Mouse (Mus musculus): ENCODE measurements around the gene Cited1. TPM values are rescaled to one million over a fixed set of nuclear protein-coding genes. Genes with fewer than 3 reads are reported as not detected.

The Cited1 gene
- polyA plus RNA-seq (2014; fragmentation: Nextera tagmentation; extraction: Ambion mirVana) = 913 and 967 TPM in 2 replicates

- H3K4me1 ChIP-seq (ENCODE audit: control insufficient read depth, insufficient read depth, low read length) = no peaks in the 10 kb centered on the region
- peaks cover 46% of the 10 kb centered on the region for H3K27me3 ChIP-seq (ENCODE audit: control insufficient read depth, insufficient read depth, low read length)
- H3K4me2 ChIP-seq = peak within 1 kb of the TSS; percentile 69
- H3K27ac ChIP-seq (ENCODE audit: low read depth, low read length) = peak within 1 kb of the TSS; percentile 68
- H3K4me3 ChIP-seq (ENCODE audit: low read depth, low read length) = peak within 1 kb of the TSS; percentile 59
- 12% methylated on average over 44 of the region's 44 CpGs for WGBS (ENCODE audit: insufficient replicate concordance)
- peak within 1 kb of the TSS; percentile 76 for H3K9ac ChIP-seq (ENCODE audit: low read depth, low read length)
- H3K36me3 ChIP-seq (ENCODE audit: control insufficient read depth, insufficient read depth, low read length) = no peaks in the 10 kb centered on the region
- H3K9me3 ChIP-seq (replicated peaks; ENCODE audit: control insufficient read depth, low read length) = no peaks in the 10 kb centered on the region
- peak; percentile 80 for ATAC-seq (replicated peaks; ENCODE audit: insufficient number of reproducible peaks, low FRiP score, low TSS enrichment)
These were observed at the start of gene Cited1 for GRCm38 (mm10) chrX:102251937-102252860. TSS of gene Cited1 (minus strand) at chrX:102252181.

DNA sequence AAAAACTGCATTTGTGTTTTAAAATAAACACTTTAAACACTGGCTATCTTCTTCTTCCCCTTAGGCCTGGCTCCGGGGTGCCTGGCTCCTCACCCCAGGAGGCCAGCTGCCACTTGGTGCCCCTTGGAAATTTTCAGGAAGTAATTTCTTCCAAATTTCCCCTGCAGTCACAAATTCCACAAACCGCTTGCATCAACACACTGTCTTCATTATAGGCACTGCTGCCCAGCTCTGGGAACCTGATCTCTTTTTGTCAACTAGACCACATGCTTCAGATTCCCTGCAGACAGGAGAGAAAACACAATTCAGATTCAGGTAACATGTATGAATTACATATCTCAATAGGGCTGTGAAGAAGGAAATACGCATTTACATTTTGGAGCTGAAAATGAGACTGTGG, 32.9 kb upstream of the Cited1 start:
- H3K27me3 ChIP-seq (ENCODE audit: control insufficient read depth, insufficient read depth, low read length) = peaks cover 2% of the 10 kb centered on the region; the same call in 1 of the 2 replicates
- H3K4me2 ChIP-seq = no peak overlapping the region
- H3K27ac ChIP-seq (ENCODE audit: low read depth, low read length) = no peak overlapping the region
- H3K4me1 ChIP-seq (ENCODE audit: control insufficient read depth, insufficient read depth, low read length) = 0 out of 2 replicates have a peak, but pooled peaks cover 3% of the 10 kb centered on the region
- ATAC-seq (replicated peaks; ENCODE audit: insufficient number of reproducible peaks, low FRiP score, low TSS enrichment) = no peak
- no peak overlapping the region for H3K4me3 ChIP-seq (ENCODE audit: low read depth, low read length)
- H3K9ac ChIP-seq (ENCODE audit: low read depth, low read length) = no peak overlapping the region
- H3K9me3 ChIP-seq (replicated peaks; ENCODE audit: control insufficient read depth, low read length) = no peaks in the 10 kb centered on the region
- 71% methylated on average over 3 of the region's 3 CpGs for WGBS (ENCODE audit: insufficient replicate concordance)
- H3K36me3 ChIP-seq (ENCODE audit: control insufficient read depth, insufficient read depth, low read length) = no peaks in the 10 kb centered on the region

DNA sequence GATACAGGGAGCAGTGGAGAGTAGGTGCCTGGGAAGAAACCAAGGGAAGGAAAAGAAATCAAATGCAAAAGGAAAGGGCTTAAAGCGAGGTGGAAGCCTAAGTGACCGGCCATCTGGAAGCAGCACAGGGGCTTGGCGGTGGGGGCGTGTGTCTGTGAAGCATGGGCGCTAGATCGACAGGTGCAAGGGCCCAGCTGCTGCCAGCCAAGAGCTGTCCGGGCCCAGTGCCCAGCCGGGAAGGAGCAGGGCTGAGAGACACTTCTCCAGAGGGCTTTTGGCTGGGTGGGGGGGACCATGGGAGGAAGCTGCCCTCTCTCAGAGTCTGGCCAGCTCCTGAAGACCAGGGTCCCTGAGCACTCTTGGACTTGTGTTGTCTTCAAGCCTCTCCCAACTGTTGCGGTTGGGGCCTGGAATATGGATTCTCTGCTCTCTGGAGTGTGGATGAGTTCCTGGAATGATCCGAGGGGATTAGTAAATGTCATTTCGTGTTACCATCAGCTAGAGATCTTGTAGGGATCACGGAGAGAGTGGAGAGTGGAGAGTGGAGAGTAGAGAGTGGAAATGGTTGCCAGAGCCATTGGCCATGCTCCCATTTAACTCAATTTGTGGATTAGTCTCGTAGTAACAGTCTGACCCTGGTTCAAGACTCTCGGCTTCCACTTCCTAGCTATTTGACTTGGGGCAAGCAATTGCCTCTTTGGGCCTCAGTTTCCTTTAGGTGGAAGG, 10.8 kb upstream of the Cited1 start:
- Histone ChIP-seq H3K27me3 (ENCODE audit: control insufficient read depth, insufficient read depth, low read length) (0 out of 2 replicates have a peak, but pooled peaks cover 2% of the 10 kb centered on the region), H3K9ac (ENCODE audit: low read depth, low read length) (no peak overlapping the region), H3K27ac (ENCODE audit: low read depth, low read length) (no peak overlapping the region), H3K4me2 (no peak overlapping the region), H3K4me3 (ENCODE audit: low read depth, low read length) (no peak overlapping the region), H3K4me1 (ENCODE audit: control insufficient read depth, insufficient read depth, low read length) (no peaks in the 10 kb centered on the region), H3K36me3 (ENCODE audit: control insufficient read depth, insufficient read depth, low read length) (no peaks in the 10 kb centered on the region), H3K9me3 (replicated peaks; ENCODE audit: control insufficient read depth, low read length) (no peaks in the 10 kb centered on the region)
- ATAC-seq (replicated peaks; ENCODE audit: insufficient number of reproducible peaks, low FRiP score, low TSS enrichment) = no peak
- 76% methylated on average over 14 of the region's 14 CpGs for WGBS (ENCODE audit: insufficient replicate concordance)

GRCm38 (mm10) chrX:102259772-102260171, 7.8 kb upstream of the Cited1 start:
- H3K4me1 ChIP-seq (ENCODE audit: control insufficient read depth, insufficient read depth, low read length) = no peaks in the 10 kb centered on the region
- 85% methylated on average over 4 of the region's 4 CpGs for WGBS (ENCODE audit: insufficient replicate concordance)
- ATAC-seq (replicated peaks; ENCODE audit: insufficient number of reproducible peaks, low FRiP score, low TSS enrichment) = no peak
- H3K27ac ChIP-seq (ENCODE audit: low read depth, low read length) = no peak overlapping the region
- no peak overlapping the region for H3K4me3 ChIP-seq (ENCODE audit: low read depth, low read length)
- no peak overlapping the region for H3K9ac ChIP-seq (ENCODE audit: low read depth, low read length)
- H3K36me3 ChIP-seq (ENCODE audit: control insufficient read depth, insufficient read depth, low read length) = no peaks in the 10 kb centered on the region
- H3K9me3 ChIP-seq (replicated peaks; ENCODE audit: control insufficient read depth, low read length) = no peaks in the 10 kb centered on the region
- H3K4me2 ChIP-seq = no peak overlapping the region
- H3K27me3 ChIP-seq (ENCODE audit: control insufficient read depth, insufficient read depth, low read length) = 0 out of 2 replicates have a peak, but pooled peaks cover 2% of the 10 kb centered on the region

- Histone ChIP-seq H3K27me3 (ENCODE audit: control insufficient read depth, insufficient read depth, low read length) (peaks cover 34% of the 10 kb centered on the region), H3K4me2 (peak overlapping the region; percentile 50), H3K4me1 (ENCODE audit: control insufficient read depth, insufficient read depth, low read length) (no peaks in the 10 kb centered on the region), H3K9ac (ENCODE audit: low read depth, low read length) (no peak overlapping the region), H3K27ac (ENCODE audit: low read depth, low read length) (no peak overlapping the region), H3K9me3 (replicated peaks; ENCODE audit: control insufficient read depth, low read length) (no peaks in the 10 kb centered on the region), H3K4me3 (ENCODE audit: low read depth, low read length) (no peak overlapping the region; the same call in 1 of the 2 replicates), H3K36me3 (ENCODE audit: control insufficient read depth, insufficient read depth, low read length) (no peaks in the 10 kb centered on the region)
- WGBS (ENCODE audit: insufficient replicate concordance) = 21% methylated on average over 7 of the region's 7 CpGs
- ATAC-seq (replicated peaks; ENCODE audit: insufficient number of reproducible peaks, low FRiP score, low TSS enrichment) = no peak
These were observed 1.9 kb upstream of the Cited1 start for GRCm38 (mm10) chrX:102253892-102254291.

- no peaks in the 10 kb centered on the region for H3K9me3 ChIP-seq (replicated peaks; ENCODE audit: control insufficient read depth, low read length)
- no peak for ATAC-seq (replicated peaks; ENCODE audit: insufficient number of reproducible peaks, low FRiP score, low TSS enrichment)
- peak overlapping the region; percentile 59 for H3K4me3 ChIP-seq (ENCODE audit: low read depth, low read length)
- peak overlapping the region; percentile 69 for H3K4me2 ChIP-seq
- WGBS (ENCODE audit: insufficient replicate concordance) = 7% methylated on average over 47 of the region's 80 CpGs
- peak overlapping the region; percentile 68 for H3K27ac ChIP-seq (ENCODE audit: low read depth, low read length)
- H3K9ac ChIP-seq (ENCODE audit: low read depth, low read length) = peak overlapping the region; percentile 76
- H3K27me3 ChIP-seq (ENCODE audit: control insufficient read depth, insufficient read depth, low read length) = peaks cover 46% of the 10 kb centered on the region
- no peaks in the 10 kb centered on the region for H3K36me3 ChIP-seq (ENCODE audit: control insufficient read depth, insufficient read depth, low read length)
- no peaks in the 10 kb centered on the region for H3K4me1 ChIP-seq (ENCODE audit: control insufficient read depth, insufficient read depth, low read length)
These were observed 602 bp downstream of the Cited1 start for GRCm38 (mm10) chrX:102251221-102251936.

GRCm38 (mm10) chrX:102250891-102251170, 1.1 kb downstream of the Cited1 start:
- ATAC-seq (replicated peaks; ENCODE audit: insufficient number of reproducible peaks, low FRiP score, low TSS enrichment) = no peak
- Histone ChIP-seq H3K9me3 (replicated peaks; ENCODE audit: control insufficient read depth, low read length) (no peaks in the 10 kb centered on the region), H3K9ac (ENCODE audit: low read depth, low read length) (peak overlapping the region; percentile 76), H3K4me2 (peak overlapping the region; percentile 69), H3K36me3 (ENCODE audit: control insufficient read depth, insufficient read depth, low read length) (no peaks in the 10 kb centered on the region), H3K27me3 (ENCODE audit: control insufficient read depth, insufficient read depth, low read length) (peaks cover 46% of the 10 kb centered on the region), H3K4me1 (ENCODE audit: control insufficient read depth, insufficient read depth, low read length) (no peaks in the 10 kb centered on the region), H3K4me3 (ENCODE audit: low read depth, low read length) (peak overlapping the region; percentile 59), H3K27ac (ENCODE audit: low read depth, low read length) (peak overlapping the region; percentile 68)
- WGBS (ENCODE audit: insufficient replicate concordance) = 13% methylated on average over 24 of the region's 24 CpGs

- Histone ChIP-seq H3K4me2 (peak overlapping the region; percentile 69), H3K36me3 (ENCODE audit: control insufficient read depth, insufficient read depth, low read length) (no peaks in the 10 kb centered on the region), H3K9me3 (replicated peaks; ENCODE audit: control insufficient read depth, low read length) (no peaks in the 10 kb centered on the region), H3K27ac (ENCODE audit: low read depth, low read length) (peak overlapping the region; percentile 68), H3K4me3 (ENCODE audit: low read depth, low read length) (peak overlapping the region; percentile 59), H3K9ac (ENCODE audit: low read depth, low read length) (peak overlapping the region; percentile 76), H3K27me3 (ENCODE audit: control insufficient read depth, insufficient read depth, low read length) (peaks cover 46% of the 10 kb centered on the region), H3K4me1 (ENCODE audit: control insufficient read depth, insufficient read depth, low read length) (no peaks in the 10 kb centered on the region)
- WGBS (ENCODE audit: insufficient replicate concordance) = 15% methylated on average over 53 of the region's 68 CpGs
- no peak for ATAC-seq (replicated peaks; ENCODE audit: insufficient number of reproducible peaks, low FRiP score, low TSS enrichment)
These were observed 1.7 kb downstream of the Cited1 start for GRCm38 (mm10) chrX:102250150-102250890.
